Mouse (Mus musculus) heart, postnatal 0 days (tissue): ENCODE data around the gene Itga11. TPM values are rescaled to one million over a fixed set of nuclear protein-coding genes. Genes with fewer than 3 reads are reported as not detected.

Experiments used
- ATAC-seq: fragments of 200-750 bp; cut with Nextera tagmentation; 2 replicates; pipeline ENCODE4 v1.8.0; 2017; ENCODE audit warnings: low read depth, moderate number of reproducible peaks, moderate library complexity; ENCODE audit not compliant: insufficient read depth
- DNase-seq: peaks from one replicate; pipeline ENCODE4 v3.0.0-alpha.2; 2016; ENCODE audit warnings: low spot score
- H3K27ac ChIP-seq: fragments of 300-500 bp; sonication (generic); 2 replicates; pipeline ENCODE4 v1.5.1; 2014; ENCODE audit warnings: low read depth, mild to moderate bottlenecking
- H3K27me3 ChIP-seq: fragments of 300-500 bp; sonication (generic); 2 replicates; pipeline ENCODE4 v1.6.1; 2014; ENCODE audit warnings: low read length, mixed read lengths; ENCODE audit not compliant: control insufficient read depth, insufficient read depth
- H3K36me3 ChIP-seq: fragments of 300-500 bp; sonication (generic); replicated peaks from 2 replicates; pipeline ENCODE4 v1.6.1; 2014; ENCODE audit warnings: low read length, mixed read lengths; ENCODE audit not compliant: control insufficient read depth, insufficient read depth
- H3K4me1 ChIP-seq: fragments of 300-500 bp; sonication (generic); 2 replicates; pipeline ENCODE4 v1.6.1; 2014; ENCODE audit warnings: antibody characterized with exemption; ENCODE audit not compliant: control insufficient read depth, insufficient read depth
- H3K4me2 ChIP-seq: fragments of 300-500 bp; sonication (generic); 2 replicates; pipeline ENCODE4 v1.6.1; 2014; ENCODE audit warnings: low read depth, mild to moderate bottlenecking, low read length, moderate library complexity
- H3K4me3 ChIP-seq: fragments of 300-500 bp; sonication (generic); 2 replicates; pipeline ENCODE4 v1.5.1; 2014; ENCODE audit warnings: low read depth, low read length
- H3K9ac ChIP-seq: fragments of 300-500 bp; sonication (generic); replicated peaks from 2 replicates; pipeline ENCODE4 v1.6.1; 2014; ENCODE audit warnings: low read depth, low read length, mixed read lengths
- H3K9me3 ChIP-seq: fragments of 300-500 bp; sonication (generic); replicated peaks from 2 replicates; pipeline ENCODE4 v1.6.1; 2016; ENCODE audit warnings: low read length; ENCODE audit not compliant: control insufficient read depth
- CTCF ChIP-seq: IDR thresholded peaks from 2 replicates; pipeline ENCODE4 v1.5.1; 2016; ENCODE audit warnings: antibody characterized with exemption, control low read depth, low read depth
- EP300 ChIP-seq: IDR thresholded peaks from 2 replicates; pipeline ENCODE4 v1.6.1; 2016; ENCODE audit warnings: antibody characterized with exemption, low read depth
- WGBS: fragments of 180-500 bp; shearing (Covaris S2); extraction: QIAGEN DNeasy Blood & Tissue Kit; methylation state at CpG from one replicate; pipeline ENCODE4 v1.1.7; 2014; 5-methylcytosine and 5-hydroxymethylcytosine counted together
- polyA plus RNA-seq: library from polyadenylated mRNA; unstranded; fragments of >200 nt; fragmentation: Nextera tagmentation; extraction: Ambion mirVana; gene quantifications from 2 replicates; pipeline ENCODE4 v1.2.1, GENCODE M21; 2015
- total RNA-seq: library from RNA; depleted of rRNA; stranded (reverse); fragments of >200 nt; gene quantifications from 2 replicates; pipeline ENCODE4 v1.2.3, GENCODE M21; 2014; ENCODE audit warnings: low replicate concordance

Gene Itga11
- total and polyA plus RNA-seq, 2 experiments from 2014 or later: 0.07 to 0.65 TPM

DNA sequence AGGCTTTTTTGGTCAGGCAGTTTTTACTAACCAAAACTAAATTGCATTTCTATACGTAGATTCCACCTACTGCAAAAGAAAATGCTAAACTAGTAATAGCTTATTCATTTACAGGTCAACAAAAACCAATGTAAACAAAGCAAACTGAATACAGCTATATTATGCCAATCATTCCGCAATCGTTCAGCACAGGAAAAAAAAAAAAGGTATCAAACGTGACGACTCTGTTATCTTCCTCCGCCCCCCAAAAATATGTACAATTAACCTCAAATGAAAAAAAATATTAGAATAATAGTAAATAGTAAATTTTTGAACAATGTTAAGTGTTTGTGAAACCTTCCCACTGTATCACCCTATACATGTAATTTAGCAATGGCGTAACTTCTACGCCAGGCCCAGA, 132.5 kb downstream of the Itga11 start:
- no peaks in the 10 kb centered on the region for H3K36me3 ChIP-seq
- H3K9me3 ChIP-seq: no peaks in the 10 kb centered on the region
- no peak for DNase-seq
- no peak for TF ChIP-seq EP300
- no peak for TF ChIP-seq CTCF
- H3K27me3 ChIP-seq: no peaks in the 10 kb centered on the region
- no peak overlapping the region for H3K27ac ChIP-seq
- H3K9ac ChIP-seq: peak overlapping the region; percentile 94; the same call in 1 of the 2 replicates
- peaks cover 25% of the 10 kb centered on the region for H3K4me1 ChIP-seq
- H3K4me2 ChIP-seq: peak overlapping the region; percentile 94
- 14% methylated on average over 8 of the region's 8 CpGs for WGBS
- no peak for ATAC-seq
- H3K4me3 ChIP-seq: peak overlapping the region; percentile 97

DNA sequence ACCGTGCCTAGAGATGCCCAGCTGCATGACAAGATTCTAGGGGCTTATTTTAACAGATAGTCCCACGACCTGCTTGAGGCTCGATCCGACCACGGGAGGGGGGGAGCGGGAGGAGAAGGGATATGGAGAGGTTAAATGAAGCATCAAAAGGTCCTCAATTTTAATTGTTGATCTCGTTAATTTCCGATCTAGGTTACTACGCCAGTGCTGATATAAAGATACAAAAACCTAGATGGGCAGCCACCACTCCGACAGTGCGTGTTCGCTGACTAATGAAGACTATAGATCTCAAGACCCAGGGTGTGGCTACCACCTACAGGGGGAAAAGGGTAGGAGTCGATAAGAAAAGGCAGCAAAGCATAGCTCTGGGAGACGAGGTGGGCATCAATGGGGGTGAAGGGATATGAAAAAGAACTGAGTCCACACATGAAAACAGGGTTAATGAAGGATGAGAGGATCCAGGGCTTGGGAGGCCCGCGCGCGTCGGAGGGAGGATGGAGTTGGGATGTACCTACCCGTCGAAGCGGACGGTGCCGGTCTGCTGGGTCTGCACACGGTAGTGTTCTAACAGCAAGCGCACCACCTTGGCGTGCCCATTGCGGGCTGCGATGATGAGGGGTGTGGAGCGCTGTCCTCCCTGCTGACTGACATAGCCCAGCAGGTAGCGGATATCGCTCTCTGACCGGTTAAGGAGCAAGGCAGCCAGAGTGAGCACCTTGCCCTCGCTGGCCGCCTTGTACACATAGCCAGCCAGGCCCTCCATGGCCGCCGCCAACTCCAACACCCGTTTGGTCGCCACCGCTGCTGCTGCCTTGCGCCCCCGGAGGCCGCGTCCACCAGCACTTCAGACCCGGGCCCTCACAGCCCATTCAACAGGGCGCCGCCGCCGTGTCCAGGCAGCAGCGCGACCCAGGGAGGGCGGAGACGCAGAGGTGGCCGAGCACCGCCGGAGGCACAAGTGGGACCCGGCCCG, 133.2 kb downstream of the Itga11 start:
- WGBS: under 1% methylated on average over 58 of the region's 58 CpGs
- peak overlapping the region; percentile 97 for H3K4me3 ChIP-seq
- H3K9ac ChIP-seq: peak overlapping the region; percentile 94
- peak overlapping the region; percentile 94 for H3K4me2 ChIP-seq
- ATAC-seq (peak; percentile 56), DNase-seq (no peak)
- H3K27me3 ChIP-seq: no peaks in the 10 kb centered on the region
- peak overlapping the region; percentile 98 for H3K27ac ChIP-seq
- H3K4me1 ChIP-seq: peaks cover 25% of the 10 kb centered on the region
- TF ChIP-seq EP300 (no peak), CTCF (0 out of 2 replicates have a peak, but pooled peaks have one; percentile 6)
- H3K36me3 ChIP-seq: no peaks in the 10 kb centered on the region
- H3K9me3 ChIP-seq: no peaks in the 10 kb centered on the region

DNA sequence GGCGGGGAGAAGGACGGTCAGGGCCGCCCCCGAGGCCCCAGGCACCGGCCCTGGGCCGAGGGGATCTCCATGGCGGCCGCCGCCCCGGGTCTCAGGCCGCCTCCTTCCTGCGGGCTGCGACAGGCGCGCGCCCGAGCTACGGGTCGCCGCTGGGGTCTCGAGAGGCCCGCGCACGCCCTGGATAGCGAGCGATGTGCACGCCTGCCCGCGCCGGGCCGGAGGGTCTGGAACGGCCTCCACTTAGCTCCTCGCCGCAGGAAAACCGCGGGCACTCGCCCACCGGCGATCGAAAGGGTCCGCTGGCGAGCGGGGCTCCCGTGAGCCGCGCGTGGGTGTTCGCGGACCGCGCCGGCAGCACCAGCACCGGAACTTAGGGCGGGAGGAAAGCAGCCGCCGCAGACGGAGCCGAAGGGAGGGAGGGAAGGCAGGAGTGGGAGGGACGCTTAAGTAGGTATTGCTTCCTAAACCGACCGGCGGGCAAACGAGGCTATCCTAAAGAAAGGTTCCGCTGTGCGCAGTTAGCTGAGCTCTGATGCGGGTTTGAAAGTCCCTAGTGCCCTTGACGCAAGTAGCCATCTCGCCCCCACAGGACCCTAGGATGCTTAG, 134.0 kb downstream of the Itga11 start, which contains the start of gene Fem1b:
Gene Fem1b, minus strand, starts transcription at position 419 of the 606 bp plus-strand sequence.
- Histone ChIP-seq H3K36me3 (no peaks in the 10 kb centered on the region), H3K4me2 (peak within 1 kb of the TSS; percentile 94), H3K4me3 (peak within 1 kb of the TSS; percentile 97), H3K9ac (peak within 1 kb of the TSS; percentile 94), H3K4me1 (peaks cover 25% of the 10 kb centered on the region), H3K9me3 (no peaks in the 10 kb centered on the region), H3K27me3 (no peaks in the 10 kb centered on the region), H3K27ac (peak within 1 kb of the TSS; percentile 98)
- TF ChIP-seq EP300 (peak; percentile 25; the same call in 1 of the 2 replicates), CTCF (no peak)
- DNase-seq: peak; percentile 94
- ATAC-seq: peak; percentile 92
- WGBS: under 1% methylated on average over 64 of the region's 68 CpGs

DNA sequence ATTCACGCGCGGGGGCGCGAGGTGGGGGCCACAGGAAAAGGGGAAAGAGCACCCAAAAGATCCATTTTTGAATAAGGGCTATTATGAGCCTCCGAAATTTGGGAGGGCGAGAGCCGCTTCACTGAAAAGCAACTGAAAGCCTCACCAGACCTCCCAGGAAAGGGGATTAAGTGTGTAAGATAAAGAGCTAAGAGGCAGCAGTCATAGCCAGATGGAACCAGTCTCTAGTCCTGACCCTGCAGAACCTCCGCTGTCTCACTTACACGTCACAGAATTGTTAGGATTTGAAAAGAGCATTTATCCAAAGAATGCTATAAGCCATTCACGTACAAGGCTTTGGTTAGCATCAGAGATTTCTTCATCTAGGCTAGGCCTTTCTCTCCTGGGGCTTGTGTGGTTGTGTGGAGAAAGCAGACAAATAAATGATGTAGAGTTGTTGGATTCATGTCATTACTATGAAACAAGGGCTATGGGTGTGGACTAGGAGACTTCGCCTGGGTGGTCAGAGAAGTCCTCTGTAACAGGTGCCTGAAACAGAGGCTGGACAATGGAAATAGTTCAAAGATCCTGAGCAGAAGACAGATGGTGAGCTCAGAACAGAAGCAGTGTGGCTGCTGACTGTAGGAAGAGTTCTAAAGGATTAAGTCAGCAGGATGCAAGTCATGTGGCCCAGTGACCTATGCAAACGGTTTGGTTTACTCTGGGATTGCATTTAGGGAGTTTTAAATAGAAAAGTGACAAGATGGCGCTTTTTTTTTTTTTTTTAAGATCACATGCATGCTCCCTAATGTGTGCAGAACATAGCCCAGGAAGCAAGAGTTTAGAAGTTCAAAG, 134.8 kb downstream of the Itga11 start:
- TF ChIP-seq EP300: no peak
- no peak for TF ChIP-seq CTCF
- 14% methylated on average over 14 of the region's 14 CpGs for WGBS

DNA sequence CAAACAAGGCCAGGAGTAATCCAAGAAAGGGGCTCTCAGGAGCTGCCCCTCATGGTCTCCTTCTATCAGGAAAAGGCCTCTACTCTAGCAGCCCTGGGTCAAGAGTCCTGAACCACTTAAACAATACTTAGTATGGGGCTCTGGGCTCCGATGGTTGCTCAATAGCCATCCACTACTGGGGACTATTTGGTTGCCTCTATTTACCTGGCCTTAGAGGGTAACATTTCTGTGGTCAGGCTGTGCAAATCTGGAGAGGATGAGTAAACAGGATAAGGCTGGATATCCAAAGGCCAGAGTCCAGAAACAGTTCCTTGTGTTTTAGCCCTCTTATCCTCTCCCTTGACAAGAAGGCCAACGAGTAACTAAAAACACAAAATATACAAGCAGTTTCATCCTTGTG, 137.1 kb downstream of the Itga11 start:
- Histone ChIP-seq H3K9me3 (no peaks in the 10 kb centered on the region), H3K27me3 (no peaks in the 10 kb centered on the region), H3K9ac (no peak overlapping the region), H3K27ac (no peak overlapping the region), H3K4me3 (no peak overlapping the region), H3K4me2 (no peak overlapping the region), H3K4me1 (peaks cover 33% of the 10 kb centered on the region), H3K36me3 (no peaks in the 10 kb centered on the region)
- 73% methylated on average over 2 of the region's 2 CpGs for whole genome bisulfite sequencing
- ATAC-seq: no peak
- no peak for DNase-seq
- no peak for TF ChIP-seq CTCF
- no peak for TF ChIP-seq EP300

More for the DNA sequence above, 134.8 kb downstream of the Itga11 start:
- DNase-seq (peak; percentile 38), ATAC-seq (peak; percentile 27; the same call in 1 of the 2 replicates)
- H3K9me3 ChIP-seq: no peaks in the 10 kb centered on the region
- H3K36me3 ChIP-seq: no peaks in the 10 kb centered on the region
- peak overlapping the region; percentile 97 for H3K4me3 ChIP-seq
- no peaks in the 10 kb centered on the region for H3K27me3 ChIP-seq
- peak overlapping the region; percentile 94 for H3K9ac ChIP-seq
- H3K4me1 ChIP-seq: peaks cover 32% of the 10 kb centered on the region
- H3K27ac ChIP-seq: peak overlapping the region; percentile 98
- peak overlapping the region; percentile 94 for H3K4me2 ChIP-seq
